Mouse (Mus musculus) MEL (cell line): ENCODE results near the gene Efna5. TPM values are rescaled to one million over a fixed set of nuclear protein-coding genes. Genes with fewer than 3 reads are reported as not detected.

Experiments used
- DNase-seq: peaks from one replicate; pipeline ENCODE4 v3.0.0; 2011; ENCODE audit warnings: low read depth, low spot score
- H3K27ac ChIP-seq: 2 replicates; pipeline ENCODE4 v1.5.1; 2012; ENCODE audit warnings: low read depth, mild to moderate bottlenecking, control low read depth, low read length, moderate library complexity; ENCODE audit not compliant: control insufficient read depth
- H3K27me3 ChIP-seq, 2 experiments: fragments of 150-350 bp in 1 of 2; sonication (generic) in 1 of 2; 2 replicates each; pipeline ENCODE4 v1.6.1; 2012; ENCODE audit warnings: low read length in 2 of 2, mild to moderate bottlenecking in 2 of 2, improper control_type of control experiment in 1 of 2, moderate library complexity in 1 of 2; ENCODE audit not compliant: insufficient read depth in 2 of 2, control insufficient read depth in 1 of 2
- H3K36me3 ChIP-seq, 2 experiments: 2 replicates each; pipeline ENCODE4 v1.6.1; 2012 to 2014; ENCODE audit warnings: low read length in 2 of 2, improper control_type of control experiment in 1 of 2, inconsistent platforms in 1 of 2, mild to moderate bottlenecking in 1 of 2; ENCODE audit not compliant: insufficient read depth in 2 of 2, control insufficient read depth in 1 of 2
- H3K4me1 ChIP-seq, 2 experiments: fragments of 150-350 bp in 1 of 2; sonication (generic) in 1 of 2; 2 replicates each; pipeline ENCODE4 v1.6.1; 2012; ENCODE audit warnings: low read length in 2 of 2, improper control_type of control experiment in 1 of 2, mild to moderate bottlenecking in 1 of 2; ENCODE audit not compliant: insufficient read depth in 2 of 2, control insufficient read depth in 1 of 2
- H3K4me3 ChIP-seq, 2 experiments: fragments of 150-350 bp in 1 of 2; sonication (generic) in 1 of 2; 2 replicates each; pipeline ENCODE4 v1.5.1; 2012; ENCODE audit warnings: low read depth in 2 of 2, low read length in 2 of 2, mild to moderate bottlenecking in 2 of 2, moderate library complexity in 2 of 2, control low read depth in 1 of 2, improper control_type of control experiment in 1 of 2; ENCODE audit not compliant: control insufficient read depth in 1 of 2, insufficient read depth in 1 of 2
- H3K79me2 ChIP-seq: 2 replicates; pipeline ENCODE4 v1.6.1; 2012; ENCODE audit warnings: mild to moderate bottlenecking, low read length, moderate library complexity; ENCODE audit not compliant: control insufficient read depth, poor library complexity, insufficient read depth
- H3K9ac ChIP-seq: 2 replicates; pipeline ENCODE4 v1.6.1; 2012; ENCODE audit warnings: low read depth, mild to moderate bottlenecking, control low read depth, low read length, moderate library complexity; ENCODE audit not compliant: control insufficient read depth, poor library complexity, severe bottlenecking
- H3K9me3 ChIP-seq: fragments of 150-350 bp; sonication (generic); replicated peaks from 2 replicates; pipeline ENCODE4 v1.6.1; 2012; ENCODE audit warnings: mild to moderate bottlenecking, low read length, improper control_type of control experiment, moderate library complexity; ENCODE audit not compliant: insufficient read depth
- BHLHE40 ChIP-seq: IDR thresholded peaks from 2 replicates; pipeline ENCODE4 v1.6.1; 2012; ENCODE audit warnings: low read depth, mild to moderate bottlenecking, inconsistent platforms, low read length, improper control_type of control experiment, borderline replicate concordance
- CTCF ChIP-seq, 3 experiments: IDR thresholded peaks in 2 of 3; conservative IDR thresholded peaks in 1 of 3; 2 replicates each; pipeline ENCODE4 v1.5.1; 2011 to 2012; ENCODE audit warnings: low read length in 3 of 3, low read depth in 2 of 3, mild to moderate bottlenecking in 2 of 3, improper control_type of control experiment in 1 of 3, inconsistent platforms in 1 of 3, mixed read lengths in 1 of 3, moderate library complexity in 1 of 3; ENCODE audit not compliant: control insufficient read depth in 1 of 3, insufficient read depth in 1 of 3, poor library complexity in 1 of 3, severe bottlenecking in 1 of 3
- GABPA ChIP-seq: IDR thresholded peaks from 2 replicates; pipeline ENCODE4 v1.6.1; 2012; ENCODE audit warnings: low read depth, mild to moderate bottlenecking, inconsistent platforms, low read length, improper control_type of control experiment, moderate library complexity
- GATA1 ChIP-seq: IDR thresholded peaks from 2 replicates; pipeline ENCODE4 v1.6.1; 2011; ENCODE audit warnings: low read depth, low read length, improper control_type of control experiment
- JUND ChIP-seq: IDR thresholded peaks from 2 replicates; pipeline ENCODE4 v1.6.1; 2011; ENCODE audit warnings: low read depth, mild to moderate bottlenecking, improper control_type of control experiment, low read length
- NRF1 ChIP-seq: IDR thresholded peaks from 2 replicates; pipeline ENCODE4 v1.6.1; 2014; ENCODE audit warnings: low read depth, mild to moderate bottlenecking, inconsistent platforms, low read length, improper control_type of control experiment, moderate library complexity; ENCODE audit not compliant: poor library complexity, insufficient read depth, severe bottlenecking
- POLR2AphosphoS5 ChIP-seq: IDR thresholded peaks from 2 replicates; pipeline ENCODE4 v1.6.1; 2012; ENCODE audit warnings: low read depth, borderline replicate concordance, mild to moderate bottlenecking, inconsistent platforms, low read length, moderate library complexity, mixed read lengths
- TAL1 ChIP-seq: IDR thresholded peaks from 2 replicates; pipeline ENCODE4 v1.6.1; 2012; ENCODE audit warnings: mild to moderate bottlenecking, inconsistent platforms, low read length, moderate library complexity, mixed read lengths
- TCF12 ChIP-seq: IDR thresholded peaks from 2 replicates; pipeline ENCODE4 v1.6.1; 2014; ENCODE audit warnings: low read depth, mild to moderate bottlenecking, inconsistent platforms, low read length, improper control_type of control experiment, moderate library complexity
- UBTF ChIP-seq: IDR thresholded peaks from 2 replicates; pipeline ENCODE4 v1.6.1; 2012; ENCODE audit warnings: low read depth, mild to moderate bottlenecking, inconsistent platforms, low read length, improper control_type of control experiment, moderate library complexity, borderline replicate concordance; ENCODE audit not compliant: insufficient read depth
- USF1 ChIP-seq: IDR thresholded peaks from 2 replicates; pipeline ENCODE4 v1.6.1; 2014; ENCODE audit warnings: low read depth, mild to moderate bottlenecking, inconsistent platforms, low read length, improper control_type of control experiment, moderate library complexity
- USF2 ChIP-seq, 2 experiments: IDR thresholded peaks; 2 replicates each; pipeline ENCODE4 v1.6.1; 2011 to 2012; ENCODE audit warnings: improper control_type of control experiment in 2 of 2, low read length in 2 of 2, borderline replicate concordance in 1 of 2, inconsistent platforms in 1 of 2, low read depth in 1 of 2, mild to moderate bottlenecking in 1 of 2; ENCODE audit not compliant: insufficient read depth in 1 of 2
- ZC3H11A ChIP-seq: IDR thresholded peaks from 2 replicates; pipeline ENCODE4 v1.6.1; 2012; ENCODE audit warnings: low read depth, mild to moderate bottlenecking, inconsistent platforms, low read length, improper control_type of control experiment
- ZMIZ1 ChIP-seq: IDR thresholded peaks from 2 replicates; pipeline ENCODE4 v1.6.1; 2012; ENCODE audit warnings: low read depth, mild to moderate bottlenecking, inconsistent platforms, low read length, improper control_type of control experiment, moderate library complexity
- ZNF384 ChIP-seq: IDR thresholded peaks from 2 replicates; pipeline ENCODE4 v1.6.1; 2012; ENCODE audit warnings: low read depth, mild to moderate bottlenecking, inconsistent platforms, low read length, improper control_type of control experiment
- polyA plus RNA-seq, 2 experiments: library from polyadenylated mRNA; stranded (reverse) in 1 of 2; unstranded in 1 of 2; fragments of >175 nt in 1 of 2; fragments of >200 nt in 1 of 2; gene quantifications; 2 replicates each; pipeline versions ENCODE4 v1.2.1 to v1.2.4; 2012; ENCODE audit warnings: low replicate concordance in 2 of 2, low read depth in 1 of 2; ENCODE audit not compliant: insufficient read length in 2 of 2, insufficient read depth in 1 of 2, missing spikeins in 1 of 2
- total RNA-seq: library from RNA; depleted of rRNA; stranded (reverse); fragments of 300-350 nt; gene quantifications from 2 replicates; pipeline ENCODE4 v1.2.3, GENCODE M21; 2012

Efna5 gene
- total and polyA plus RNA-seq, 3 experiments, result not detected

- Histone ChIP-seq H3K9me3 (no peaks in the 10 kb centered on the region), H3K4me1 (no peaks in the 10 kb centered on the region), H3K79me2 (no peaks in the 10 kb centered on the region), H3K4me3 (no peak overlapping the region), H3K27ac (no peak overlapping the region), H3K27me3 (no peaks in the 10 kb centered on the region), H3K9ac (no peak overlapping the region), H3K36me3 (no peaks in the 10 kb centered on the region)
- no peak for TF ChIP-seq JUND
- TF ChIP-seq GATA1, result no peak
- no peak for DNase-seq
Observed at GRCm38 (mm10) chr17:62741702-62742101, 139.4 kb downstream of the Efna5 start.

- H3K36me3 ChIP-seq, result no peaks in the 10 kb centered on the region
- no peak overlapping the region for H3K4me3 ChIP-seq
- no peak for DNase-seq
- no peaks in the 10 kb centered on the region for H3K79me2 ChIP-seq
- H3K27ac ChIP-seq, result no peak overlapping the region
- H3K9ac ChIP-seq, result no peak overlapping the region
- H3K9me3 ChIP-seq, result no peaks in the 10 kb centered on the region
- H3K27me3 ChIP-seq, result no peaks in the 10 kb centered on the region
- TF ChIP-seq CTCF (IDR thresholded peaks at IDR 0.05 in 2 of 3, conservative IDR thresholded peaks at IDR 0.05 in 1 of 3; ENCODE audit: control insufficient read depth in 1 of 3, insufficient read depth in 1 of 3, low read depth in 2 of 3, low read length in 3 of 3, poor library complexity in 1 of 3, severe bottlenecking in 1 of 3) (no peak), UBTF (no peak), ZC3H11A (no peak), TAL1 (no peak), GABPA (no peak), USF1 (no peak), BHLHE40 (no peak), USF2 (IDR thresholded peaks at IDR 0.05; ENCODE audit: borderline replicate concordance in 1 of 2, insufficient read depth in 1 of 2, low read depth in 1 of 2, low read length in 2 of 2) (no peak), NRF1 (no peak), ZMIZ1 (no peak), ZNF384 (no peak), JUND (no peak)
- H3K4me1 ChIP-seq, result no peaks in the 10 kb centered on the region
Observed at GRCm38 (mm10) chr17:62741020-62741419, 140.1 kb downstream of the Efna5 start.

GRCm38 (mm10) chr17:62739993-62740392 lies 141.1 kb downstream of the Efna5 start:
- no peaks in the 10 kb centered on the region for H3K79me2 ChIP-seq
- no peak for DNase-seq
- no peaks in the 10 kb centered on the region for H3K9me3 ChIP-seq
- TF ChIP-seq USF2 (IDR thresholded peaks at IDR 0.05; ENCODE audit: borderline replicate concordance in 1 of 2, insufficient read depth in 1 of 2, low read depth in 1 of 2, low read length in 2 of 2), result no peak
- TF ChIP-seq USF1, result no peak
- no peak for TF ChIP-seq POLR2AphosphoS5
- TF ChIP-seq TCF12, result no peak
- H3K27me3 ChIP-seq, result no peaks in the 10 kb centered on the region
- no peak overlapping the region for H3K27ac ChIP-seq
- no peak overlapping the region for H3K4me3 ChIP-seq
- H3K4me1 ChIP-seq, result no peaks in the 10 kb centered on the region
- H3K36me3 ChIP-seq, result no peaks in the 10 kb centered on the region
- no peak overlapping the region for H3K9ac ChIP-seq
